Mouse (Mus musculus): ENCODE data around the gene Frmd4a. TPM values are rescaled to one million over a fixed set of nuclear protein-coding genes. Genes with fewer than 3 reads are reported as not detected.

The Frmd4a gene
- polyA plus RNA-seq, 1 experiment from 2014 or later = 28.8 TPM

DNA sequence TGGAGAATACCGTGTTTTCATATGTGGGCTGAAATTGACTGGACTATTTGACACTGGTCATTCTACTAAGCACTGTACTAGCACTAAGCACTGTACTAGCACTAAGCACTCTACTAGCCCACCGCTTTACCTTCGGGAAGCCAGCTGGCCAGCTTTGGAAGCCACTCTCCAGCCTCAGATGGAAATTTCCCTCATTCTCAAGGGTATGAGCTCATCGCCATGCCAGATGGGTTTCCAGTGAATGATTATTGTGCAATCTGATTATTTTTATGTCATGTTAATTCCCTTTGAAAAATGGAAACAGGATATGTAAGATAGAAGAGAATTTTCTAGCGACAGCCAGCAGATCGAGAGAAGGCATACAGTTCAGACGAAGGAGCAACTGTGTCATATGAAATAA is 324.5 kb downstream of the Frmd4a start:
- Histone ChIP-seq H3K27me3 (ENCODE audit: control insufficient read depth, insufficient read depth, low read length) (no peaks in the 10 kb centered on the region), H3K4me3 (ENCODE audit: low read depth, low read length) (no peak overlapping the region), H3K9ac (ENCODE audit: low read depth, low read length) (no peak overlapping the region), H3K36me3 (ENCODE audit: control insufficient read depth, insufficient read depth, low read length) (no peaks in the 10 kb centered on the region), H3K4me1 (ENCODE audit: control insufficient read depth, insufficient read depth, low read length) (peaks cover 19% of the 10 kb centered on the region), H3K4me2 (no peak overlapping the region), H3K9me3 (replicated peaks; ENCODE audit: control insufficient read depth, low read length) (no peaks in the 10 kb centered on the region), H3K27ac (ENCODE audit: low read depth, low read length) (no peak overlapping the region)
- ATAC-seq (replicated peaks; ENCODE audit: insufficient number of reproducible peaks, low FRiP score, low TSS enrichment) = no peak
- 82% methylated on average over 7 of the region's 7 CpGs for WGBS (ENCODE audit: insufficient replicate concordance)

DNA sequence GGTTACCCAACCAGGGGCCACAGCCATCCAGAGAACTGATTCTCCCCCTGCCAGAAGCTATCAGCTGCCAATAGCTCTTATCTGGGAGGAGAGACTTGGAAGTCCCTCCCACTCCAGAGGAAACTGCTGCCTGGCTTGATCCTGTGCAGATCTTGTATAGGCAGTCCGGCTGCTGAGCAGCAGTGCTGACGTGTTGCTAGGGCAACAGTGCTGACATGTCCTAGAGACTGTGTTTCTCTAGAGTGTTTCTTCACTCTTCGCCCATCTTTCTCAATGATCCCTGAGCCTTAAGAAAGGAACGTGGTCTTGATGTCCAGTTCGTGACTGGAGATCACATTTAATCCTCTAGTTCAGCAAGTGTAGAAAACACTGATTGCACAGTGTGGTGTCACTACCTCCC is 326.9 kb downstream of the Frmd4a start:
- WGBS (ENCODE audit: insufficient replicate concordance) = 46% methylated on average over 5 of the region's 5 CpGs
- no peak overlapping the region for H3K4me3 ChIP-seq (ENCODE audit: low read depth, low read length)
- no peak overlapping the region for H3K9ac ChIP-seq (ENCODE audit: low read depth, low read length)
- H3K27ac ChIP-seq (ENCODE audit: low read depth, low read length) = no peak overlapping the region
- no peak overlapping the region for H3K4me2 ChIP-seq
- no peaks in the 10 kb centered on the region for H3K27me3 ChIP-seq (ENCODE audit: control insufficient read depth, insufficient read depth, low read length)
- H3K4me1 ChIP-seq (ENCODE audit: control insufficient read depth, insufficient read depth, low read length) = peaks cover 14% of the 10 kb centered on the region
- H3K9me3 ChIP-seq (replicated peaks; ENCODE audit: control insufficient read depth, low read length) = no peaks in the 10 kb centered on the region
- H3K36me3 ChIP-seq (ENCODE audit: control insufficient read depth, insufficient read depth, low read length) = no peaks in the 10 kb centered on the region
- no peak for ATAC-seq (replicated peaks; ENCODE audit: insufficient number of reproducible peaks, low FRiP score, low TSS enrichment)

GRCm38 (mm10) chr2:4346232-4346631 is 328.7 kb downstream of the Frmd4a start:
- WGBS (ENCODE audit: insufficient replicate concordance) = 54% methylated on average over 6 of the region's 6 CpGs
- H3K4me3 ChIP-seq (ENCODE audit: low read depth, low read length) = no peak overlapping the region
- H3K36me3 ChIP-seq (ENCODE audit: control insufficient read depth, insufficient read depth, low read length) = no peaks in the 10 kb centered on the region
- H3K9me3 ChIP-seq (replicated peaks; ENCODE audit: control insufficient read depth, low read length) = no peaks in the 10 kb centered on the region
- H3K27me3 ChIP-seq (ENCODE audit: control insufficient read depth, insufficient read depth, low read length) = no peaks in the 10 kb centered on the region
- no peak overlapping the region for H3K27ac ChIP-seq (ENCODE audit: low read depth, low read length)
- no peak for ATAC-seq (replicated peaks; ENCODE audit: insufficient number of reproducible peaks, low FRiP score, low TSS enrichment)
- H3K9ac ChIP-seq (ENCODE audit: low read depth, low read length) = no peak overlapping the region
- H3K4me2 ChIP-seq = no peak overlapping the region
- H3K4me1 ChIP-seq (ENCODE audit: control insufficient read depth, insufficient read depth, low read length) = peaks cover 11% of the 10 kb centered on the region; the same call in 1 of the 2 replicates

- peaks cover 11% of the 10 kb centered on the region; the same call in 1 of the 2 replicates for H3K4me1 ChIP-seq (ENCODE audit: control insufficient read depth, insufficient read depth, low read length)
- H3K9me3 ChIP-seq (replicated peaks; ENCODE audit: control insufficient read depth, low read length) = no peaks in the 10 kb centered on the region
- no peak overlapping the region; the same call in 1 of the 2 replicates for H3K9ac ChIP-seq (ENCODE audit: low read depth, low read length)
- WGBS (ENCODE audit: insufficient replicate concordance) = 41% methylated on average over 1 of the region's 1 CpGs
- no peaks in the 10 kb centered on the region for H3K27me3 ChIP-seq (ENCODE audit: control insufficient read depth, insufficient read depth, low read length)
- no peaks in the 10 kb centered on the region for H3K36me3 ChIP-seq (ENCODE audit: control insufficient read depth, insufficient read depth, low read length)
- no peak overlapping the region for H3K4me3 ChIP-seq (ENCODE audit: low read depth, low read length)
- no peak overlapping the region for H3K4me2 ChIP-seq
- ATAC-seq (replicated peaks; ENCODE audit: insufficient number of reproducible peaks, low FRiP score, low TSS enrichment) = no peak
- H3K27ac ChIP-seq (ENCODE audit: low read depth, low read length) = no peak overlapping the region
Observed at GRCm38 (mm10) chr2:4346953-4347352, 329.4 kb downstream of the Frmd4a start.

- Histone ChIP-seq H3K4me1 (ENCODE audit: control insufficient read depth, insufficient read depth, low read length) (peaks cover 11% of the 10 kb centered on the region; the same call in 1 of the 2 replicates), H3K27ac (ENCODE audit: low read depth, low read length) (no peak overlapping the region), H3K27me3 (ENCODE audit: control insufficient read depth, insufficient read depth, low read length) (no peaks in the 10 kb centered on the region), H3K36me3 (ENCODE audit: control insufficient read depth, insufficient read depth, low read length) (no peaks in the 10 kb centered on the region), H3K4me3 (ENCODE audit: low read depth, low read length) (no peak overlapping the region), H3K9me3 (replicated peaks; ENCODE audit: control insufficient read depth, low read length) (no peaks in the 10 kb centered on the region), H3K9ac (ENCODE audit: low read depth, low read length) (no peak overlapping the region), H3K4me2 (no peak overlapping the region)
- 17% methylated on average over 3 of the region's 3 CpGs for WGBS (ENCODE audit: insufficient replicate concordance)
- ATAC-seq (replicated peaks; ENCODE audit: insufficient number of reproducible peaks, low FRiP score, low TSS enrichment) = no peak
Observed at GRCm38 (mm10) chr2:4347782-4348181, 330.3 kb downstream of the Frmd4a start.

- Histone ChIP-seq H3K27me3 (ENCODE audit: control insufficient read depth, insufficient read depth, low read length) (no peaks in the 10 kb centered on the region), H3K4me2 (no peak overlapping the region), H3K4me3 (ENCODE audit: low read depth, low read length) (no peak overlapping the region), H3K27ac (ENCODE audit: low read depth, low read length) (no peak overlapping the region), H3K4me1 (ENCODE audit: control insufficient read depth, insufficient read depth, low read length) (peaks cover 11% of the 10 kb centered on the region; the same call in 1 of the 2 replicates), H3K9me3 (replicated peaks; ENCODE audit: control insufficient read depth, low read length) (no peaks in the 10 kb centered on the region), H3K36me3 (ENCODE audit: control insufficient read depth, insufficient read depth, low read length) (no peaks in the 10 kb centered on the region), H3K9ac (ENCODE audit: low read depth, low read length) (no peak overlapping the region)
- ATAC-seq (replicated peaks; ENCODE audit: insufficient number of reproducible peaks, low FRiP score, low TSS enrichment) = no peak
- 76% methylated on average over 5 of the region's 5 CpGs for WGBS (ENCODE audit: insufficient replicate concordance)
Observed at GRCm38 (mm10) chr2:4348509-4348908, 331.0 kb downstream of the Frmd4a start.

GRCm38 (mm10) chr2:4356812-4357384 is 339.4 kb downstream of the Frmd4a start:
- Histone ChIP-seq H3K4me3 (ENCODE audit: low read depth, low read length) (no peak overlapping the region), H3K9me3 (replicated peaks; ENCODE audit: control insufficient read depth, low read length) (no peaks in the 10 kb centered on the region), H3K4me1 (ENCODE audit: control insufficient read depth, insufficient read depth, low read length) (no peaks in the 10 kb centered on the region), H3K27me3 (ENCODE audit: control insufficient read depth, insufficient read depth, low read length) (no peaks in the 10 kb centered on the region), H3K36me3 (ENCODE audit: control insufficient read depth, insufficient read depth, low read length) (no peaks in the 10 kb centered on the region), H3K27ac (ENCODE audit: low read depth, low read length) (no peak overlapping the region), H3K9ac (ENCODE audit: low read depth, low read length) (no peak overlapping the region), H3K4me2 (no peak overlapping the region)
- WGBS (ENCODE audit: insufficient replicate concordance) = 82% methylated on average over 7 of the region's 7 CpGs
- ATAC-seq (replicated peaks; ENCODE audit: insufficient number of reproducible peaks, low FRiP score, low TSS enrichment) = no peak

DNA sequence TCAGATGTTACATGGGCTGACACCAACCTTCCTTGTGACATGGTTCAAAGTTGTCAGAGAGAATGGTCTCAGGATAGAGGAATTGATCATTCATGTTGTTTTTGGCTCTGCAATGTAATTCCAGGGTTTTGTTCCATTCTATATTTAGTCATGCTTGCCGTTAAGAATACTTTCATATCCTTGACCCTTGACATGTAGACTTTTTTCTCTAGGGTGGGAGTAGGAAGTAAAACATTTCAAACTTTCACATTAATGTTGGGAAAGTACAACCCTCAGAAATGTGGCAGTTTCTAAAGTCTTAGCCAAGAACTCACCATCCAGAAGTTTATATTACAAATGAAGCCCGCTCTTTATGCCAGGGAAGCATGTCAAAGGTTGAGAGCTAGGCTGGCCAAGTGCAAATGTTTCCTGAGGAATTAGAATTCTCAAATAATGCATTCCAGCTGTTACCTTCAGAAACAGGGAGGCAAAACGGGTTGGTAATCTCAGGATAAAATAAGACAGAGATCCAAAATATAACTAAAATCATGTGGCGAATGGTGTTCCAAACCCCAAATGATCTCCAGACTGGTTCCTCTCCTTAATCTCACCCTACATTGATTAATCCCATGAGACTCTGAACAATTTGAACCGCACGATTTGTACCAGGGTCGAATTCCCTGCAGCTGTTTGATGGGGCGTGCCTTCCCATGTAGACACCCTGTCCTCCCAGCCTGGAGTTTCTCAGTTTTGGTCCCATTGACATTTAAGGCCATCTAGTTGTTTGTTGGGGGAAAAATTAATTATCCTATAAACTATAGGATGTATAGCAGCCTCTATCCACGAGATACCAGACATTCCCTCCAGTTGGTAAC is 344.7 kb downstream of the Frmd4a start:
- no peak overlapping the region for H3K27ac ChIP-seq (ENCODE audit: low read depth, low read length)
- H3K9me3 ChIP-seq (replicated peaks; ENCODE audit: control insufficient read depth, low read length) = no peaks in the 10 kb centered on the region
- 78% methylated on average over 9 of the region's 9 CpGs for WGBS (ENCODE audit: insufficient replicate concordance)

More for the DNA sequence above, 344.7 kb downstream of the Frmd4a start:
- ATAC-seq (replicated peaks; ENCODE audit: insufficient number of reproducible peaks, low FRiP score, low TSS enrichment) = no peak
- H3K9ac ChIP-seq (ENCODE audit: low read depth, low read length) = no peak overlapping the region
- H3K4me1 ChIP-seq (ENCODE audit: control insufficient read depth, insufficient read depth, low read length) = no peaks in the 10 kb centered on the region
- H3K27me3 ChIP-seq (ENCODE audit: control insufficient read depth, insufficient read depth, low read length) = no peaks in the 10 kb centered on the region
- no peak overlapping the region for H3K4me3 ChIP-seq (ENCODE audit: low read depth, low read length)
- no peak overlapping the region for H3K4me2 ChIP-seq
- no peaks in the 10 kb centered on the region for H3K36me3 ChIP-seq (ENCODE audit: control insufficient read depth, insufficient read depth, low read length)
